Mouse (Mus musculus): ENCODE results near the gene Hlcs.

DNA sequence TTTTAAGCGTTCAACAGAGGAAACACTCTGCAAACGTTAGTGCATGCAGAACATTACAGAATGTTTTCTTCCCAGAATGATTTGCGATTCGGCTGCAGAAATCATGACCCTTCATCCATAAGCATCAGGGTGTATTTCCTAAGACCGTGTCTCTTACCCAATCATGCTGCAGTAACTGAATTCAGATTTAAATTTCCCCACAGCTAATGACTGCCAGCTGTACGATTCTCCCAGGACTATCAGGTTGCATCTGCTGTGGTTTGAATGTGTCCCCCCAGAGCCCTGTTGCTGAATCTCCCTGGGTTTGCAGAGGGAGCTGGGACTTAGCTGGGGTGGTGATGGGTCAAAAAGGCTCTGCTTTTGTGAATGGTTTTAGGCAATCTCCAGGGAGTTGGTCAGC, 5.4 kb downstream of the Hlcs start:
- TF ChIP-seq POLR2A (IDR thresholded peaks at IDR 0.05; ENCODE audit: borderline replicate concordance, extremely low read depth, insufficient read depth, insufficient read length, poor library complexity, severe bottlenecking) (no peak), CTCF (IDR thresholded peaks at IDR 0.05; ENCODE audit: borderline replicate concordance, extremely low read depth, insufficient read depth, insufficient read length) (no peak)
